Mouse (Mus musculus) stomach, postnatal 0 days (tissue): ENCODE measurements around the gene Gm20683. TPM values are rescaled to one million over a fixed set of nuclear protein-coding genes. Genes with fewer than 3 reads are reported as not detected.
"Not testable (repeated sequence)": the region's sequence is repeated elsewhere in the genome, so short reads cannot be mapped to it uniquely, and the experiment has no call there.

Experiments used
- ATAC-seq: fragments of 200-750 bp; cut with Nextera tagmentation; 2 replicates; pipeline ENCODE4 v1.8.0; 2017; ENCODE audit not compliant: low FRiP score, low TSS enrichment
- DNase-seq: peaks from one replicate; pipeline ENCODE4 v3.0.0-alpha.2; 2016; ENCODE audit warnings: low spot score
- H3K27ac ChIP-seq: fragments of 300-500 bp; sonication (generic); replicated peaks from 2 replicates; pipeline ENCODE4 v1.5.1; 2014; ENCODE audit warnings: mild to moderate bottlenecking, control low read depth
- H3K27me3 ChIP-seq: fragments of 300-500 bp; sonication (generic); 2 replicates; pipeline ENCODE4 v1.6.1; 2014; ENCODE audit warnings: low read length; ENCODE audit not compliant: control insufficient read depth, insufficient read depth
- H3K36me3 ChIP-seq: fragments of 300-500 bp; sonication (generic); 2 replicates; pipeline ENCODE4 v1.6.1; 2014; ENCODE audit warnings: low read length, mixed read lengths; ENCODE audit not compliant: control insufficient read depth, insufficient read depth
- H3K4me1 ChIP-seq: fragments of 300-500 bp; sonication (generic); replicated peaks from 2 replicates; pipeline ENCODE4 v1.6.1; 2014; ENCODE audit warnings: antibody characterized with exemption; ENCODE audit not compliant: control insufficient read depth, insufficient read depth
- H3K4me2 ChIP-seq: fragments of 300-500 bp; sonication (generic); replicated peaks from 2 replicates; pipeline ENCODE4 v1.6.1; 2014; ENCODE audit warnings: low read depth, mild to moderate bottlenecking, control low read depth, moderate library complexity
- H3K4me3 ChIP-seq: fragments of 300-500 bp; sonication (generic); 2 replicates; pipeline ENCODE4 v1.5.1; 2014; ENCODE audit warnings: low read depth, low read length, control low read depth
- H3K9ac ChIP-seq: fragments of 300-500 bp; sonication (generic); 2 replicates; pipeline ENCODE4 v1.6.1; 2014; ENCODE audit warnings: mild to moderate bottlenecking, low read length, control low read depth, mixed read lengths
- H3K9me3 ChIP-seq: fragments of 300-500 bp; sonication (generic); 2 replicates; pipeline ENCODE4 v1.6.1; 2016; ENCODE audit warnings: low read length; ENCODE audit not compliant: control insufficient read depth
- CTCF ChIP-seq: IDR thresholded peaks from 2 replicates; pipeline ENCODE4 v1.5.1; 2016; ENCODE audit warnings: antibody characterized with exemption, low read depth, mild to moderate bottlenecking, moderate library complexity
- EP300 ChIP-seq: optimal IDR thresholded peaks from 2 replicates; pipeline ENCODE3; 2016; ENCODE audit warnings: antibody characterized with exemption
- WGBS: fragments of 180-500 bp; shearing (Covaris S2); extraction: QIAGEN DNeasy Blood & Tissue Kit; methylation state at CpG from one replicate; pipeline ENCODE4 v1.1.7; 2014; 5-methylcytosine and 5-hydroxymethylcytosine counted together
- polyA plus RNA-seq: library from polyadenylated mRNA; unstranded; fragments of >200 nt; fragmentation: Nextera tagmentation; extraction: Ambion mirVana; gene quantifications from 2 replicates; pipeline ENCODE4 v1.2.1, GENCODE M21; 2015

Gm20683 gene
- polyA plus RNA-seq, 1 experiment from 2014 or later: 1.8 TPM

DNA sequence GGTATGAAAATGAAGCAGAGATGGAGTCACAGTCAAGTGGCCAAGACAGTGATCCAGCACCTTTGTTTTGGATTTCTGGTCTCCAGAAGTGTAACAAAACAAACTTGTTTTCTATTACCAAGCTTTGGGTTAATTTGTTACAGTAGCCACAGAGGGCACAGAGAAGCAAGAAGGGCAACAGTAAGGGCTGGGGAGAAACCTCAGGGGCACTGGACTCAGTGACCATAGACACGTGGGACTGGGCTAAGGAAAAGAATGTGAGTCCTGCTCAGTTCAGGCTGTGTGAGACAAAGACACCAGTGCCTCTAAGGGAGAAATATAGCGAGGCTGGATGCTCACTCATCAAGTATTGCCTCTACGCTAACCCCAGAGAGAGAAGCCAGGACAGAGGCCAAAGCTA is 31.1 kb upstream of the Gm20683 start:
- Histone ChIP-seq H3K27ac (no peak overlapping the region), H3K9me3 (no peaks in the 10 kb centered on the region), H3K4me2 (no peak overlapping the region), H3K9ac (no peak overlapping the region), H3K4me1 (peaks cover 12% of the 10 kb centered on the region), H3K36me3 (no peaks in the 10 kb centered on the region), H3K27me3 (no peaks in the 10 kb centered on the region), H3K4me3 (no peak overlapping the region)
- no peak for DNase-seq
- TF ChIP-seq CTCF: no peak
- no peak for TF ChIP-seq EP300
- no peak for ATAC-seq
- WGBS: 87% methylated on average over 3 of the region's 3 CpGs

DNA sequence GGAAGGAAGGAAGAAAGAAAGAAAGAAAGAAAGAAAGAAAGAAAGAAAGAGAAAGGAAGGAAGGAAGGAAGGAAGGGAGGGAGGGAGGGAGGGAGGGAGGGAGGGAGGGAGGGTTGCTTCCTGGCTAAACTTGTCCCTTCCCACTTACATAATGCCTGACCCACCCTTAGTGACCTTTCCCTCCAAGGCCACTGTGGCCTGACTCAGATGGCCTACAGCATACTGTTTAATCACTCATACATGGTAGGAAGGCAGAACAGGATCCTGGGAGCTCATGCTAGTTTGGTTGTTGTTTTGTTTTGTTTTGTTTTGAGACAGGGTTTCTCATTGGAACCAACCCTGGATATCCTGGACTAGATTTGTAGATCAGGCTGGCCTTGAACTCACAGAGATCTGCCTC is 30.0 kb upstream of the Gm20683 start:
- not testable (repeated sequence) for H3K4me2 ChIP-seq, H3K9me3 ChIP-seq, H3K4me3 ChIP-seq, H3K27me3 ChIP-seq, H3K9ac ChIP-seq, DNase-seq, H3K36me3 ChIP-seq, H3K27ac ChIP-seq, ATAC-seq
- peaks cover 13% of the 10 kb centered on the region for H3K4me1 ChIP-seq

DNA sequence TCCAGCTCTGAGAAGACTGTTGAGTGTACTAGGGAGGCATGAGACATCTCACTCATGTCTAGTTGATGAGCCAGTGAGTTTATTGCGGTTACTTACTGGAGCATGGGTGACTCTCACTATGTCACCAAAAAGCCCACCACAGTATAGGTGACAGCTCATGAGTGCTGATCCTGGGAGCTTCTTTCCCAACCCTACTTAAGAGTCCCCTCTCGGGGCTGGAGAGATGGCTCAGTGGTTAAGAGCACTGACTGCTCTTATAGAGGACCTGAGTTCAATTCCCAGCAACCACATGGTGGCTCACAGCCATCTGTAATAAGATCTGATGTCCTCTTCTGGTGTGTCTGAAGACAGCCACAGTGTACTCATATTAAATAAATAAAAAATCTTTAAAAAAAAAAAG is 28.4 kb upstream of the Gm20683 start:
- Histone ChIP-seq H3K4me3 (no peak overlapping the region), H3K27me3 (no peaks in the 10 kb centered on the region), H3K9ac (no peak overlapping the region), H3K36me3 (no peaks in the 10 kb centered on the region), H3K4me2 (no peak overlapping the region), H3K4me1 (peaks cover 10% of the 10 kb centered on the region; the same call in 1 of the 2 replicates), H3K27ac (no peak overlapping the region), H3K9me3 (no peaks in the 10 kb centered on the region)
- 89% methylated on average over 2 of the region's 2 CpGs for WGBS
- no peak for TF ChIP-seq EP300
- no peak for TF ChIP-seq CTCF
- no peak for DNase-seq
- no peak for ATAC-seq

DNA sequence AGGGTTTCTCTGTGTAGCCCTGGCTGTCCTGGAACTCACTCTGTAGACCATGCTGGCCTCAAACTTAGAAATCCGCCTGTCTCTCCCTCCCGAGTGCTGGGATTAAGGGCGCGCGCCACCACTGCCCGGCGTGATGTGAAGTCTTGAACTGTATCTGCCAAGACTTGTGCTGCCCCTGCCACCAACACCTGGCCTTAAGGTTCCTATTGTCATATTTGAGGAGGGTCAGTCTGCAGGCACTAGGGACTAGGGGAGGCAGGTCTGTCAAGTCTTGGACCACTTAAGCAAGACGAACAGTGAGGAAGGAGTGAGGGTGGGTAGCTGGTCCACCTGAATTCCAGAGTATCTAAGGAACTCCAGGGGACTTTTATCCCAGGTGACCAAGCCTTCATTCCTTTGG is 27.9 kb upstream of the Gm20683 start:
- no peaks in the 10 kb centered on the region for H3K9me3 ChIP-seq
- H3K36me3 ChIP-seq: no peaks in the 10 kb centered on the region
- 83% methylated on average over 8 of the region's 8 CpGs for WGBS
- H3K27me3 ChIP-seq: no peaks in the 10 kb centered on the region
- no peak overlapping the region for H3K27ac ChIP-seq
- no peak overlapping the region for H3K9ac ChIP-seq
- TF ChIP-seq CTCF (no peak), EP300 (no peak)
- H3K4me3 ChIP-seq: no peak overlapping the region
- ATAC-seq (no peak), DNase-seq (no peak)
- H3K4me1 ChIP-seq: peaks cover 10% of the 10 kb centered on the region; the same call in 1 of the 2 replicates
- H3K4me2 ChIP-seq: no peak overlapping the region

DNA sequence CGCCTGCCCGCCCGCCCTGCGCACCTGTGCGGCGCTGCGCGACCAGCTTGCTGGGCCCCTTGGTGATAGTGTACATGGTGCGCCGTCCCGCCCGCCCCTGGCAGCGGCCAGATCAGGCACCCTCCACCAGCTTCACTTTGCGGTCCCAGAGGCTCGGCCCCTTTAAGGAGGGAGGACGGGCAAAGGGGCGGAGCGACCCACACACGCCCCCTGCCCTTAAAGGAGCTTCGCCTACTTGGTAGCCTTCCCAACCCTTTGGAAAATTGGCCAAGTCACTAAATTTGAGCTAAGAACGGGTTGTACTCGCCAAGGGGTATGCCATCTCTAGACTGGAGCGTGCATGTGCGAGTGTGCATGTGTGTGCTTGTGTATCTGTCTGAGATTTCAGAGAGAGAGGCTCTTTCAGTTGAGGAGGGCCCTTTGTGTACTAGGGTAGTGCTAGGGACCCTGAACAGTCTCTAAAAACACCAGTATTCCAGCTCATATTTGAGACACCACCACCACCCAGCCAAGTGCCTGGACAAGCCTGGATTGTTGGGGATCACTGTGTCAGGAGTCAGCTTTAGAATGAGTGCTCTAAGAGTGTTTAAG is 27.1 kb upstream of the Gm20683 start, which contains the start of gene Mcrip2:
Gene Mcrip2, minus strand, starts transcription at position 164 of the 591 bp plus-strand sequence.
- H3K4me3 ChIP-seq: peak within 1 kb of the TSS; percentile 74
- no peaks in the 10 kb centered on the region for H3K9me3 ChIP-seq
- H3K9ac ChIP-seq: peak within 1 kb of the TSS; percentile 76
- H3K27me3 ChIP-seq: no peaks in the 10 kb centered on the region
- WGBS: 0% methylated on average over 24 of the region's 24 CpGs
- H3K4me2 ChIP-seq: peak within 1 kb of the TSS; percentile 100
- peak; percentile 86 for DNase-seq
- H3K27ac ChIP-seq: peak within 1 kb of the TSS; percentile 86
- H3K36me3 ChIP-seq: no peaks in the 10 kb centered on the region
- TF ChIP-seq EP300 (no peak), CTCF (peak; percentile 42)
- ATAC-seq: peak; percentile 61
- H3K4me1 ChIP-seq: peaks cover 8% of the 10 kb centered on the region; the same call in 1 of the 2 replicates

- ATAC-seq (peak; percentile 22), DNase-seq (peak; percentile 52)
- no peaks in the 10 kb centered on the region for H3K27me3 ChIP-seq
- H3K4me3 ChIP-seq: peak overlapping the region; percentile 74
- no peaks in the 10 kb centered on the region for H3K9me3 ChIP-seq
- peaks cover 8% of the 10 kb centered on the region; the same call in 1 of the 2 replicates for H3K4me1 ChIP-seq
- peak overlapping the region; percentile 76 for H3K9ac ChIP-seq
- H3K4me2 ChIP-seq: peak overlapping the region; percentile 100
- peak overlapping the region; percentile 86 for H3K27ac ChIP-seq
- H3K36me3 ChIP-seq: no peaks in the 10 kb centered on the region
- TF ChIP-seq EP300 (no peak), CTCF (no peak)
- 1% methylated on average over 42 of the region's 42 CpGs for WGBS
Measured at GRCm38 (mm10) chr17:25867836-25868600, 26.5 kb upstream of the Gm20683 start.
